Mouse (Mus musculus): ENCODE data around the gene Stt3a.

DNA sequence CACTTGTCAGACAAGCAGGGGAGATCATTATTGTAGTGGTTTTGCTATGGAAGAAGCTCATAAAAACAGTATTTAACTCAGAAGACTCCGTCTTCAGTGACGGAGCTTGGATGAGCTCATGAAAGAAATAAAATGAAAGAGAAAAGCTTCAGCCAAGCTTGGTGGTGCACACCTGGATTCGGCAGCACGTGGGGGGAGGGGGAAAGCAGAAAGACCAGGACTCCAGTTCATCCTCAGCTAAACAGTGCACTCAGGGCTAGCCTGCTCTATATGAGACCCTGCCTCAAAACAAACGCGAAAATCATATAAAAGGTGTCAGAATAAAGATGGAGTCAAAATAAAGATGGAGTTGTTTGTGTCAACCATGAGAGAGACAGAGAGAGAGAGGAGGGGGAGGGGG lies 35.9 kb upstream of the Stt3a start:
- TF ChIP-seq CTCF (IDR thresholded peaks at IDR 0.05; ENCODE audit: control insufficient read depth, insufficient read depth, insufficient read length) (no peak), USF1 (IDR thresholded peaks at IDR 0.05; ENCODE audit: low read depth) (no peak), MYOD1 (IDR thresholded peaks at IDR 0.05; ENCODE audit: control insufficient read depth, insufficient read length, low read depth) (no peak)

All from C2C12 (cell line).